Mouse (Mus musculus): Measurements from ENCODE around the gene Tmem239. TPM values are rescaled to one million over a fixed set of nuclear protein-coding genes. Genes with fewer than 3 reads are reported as not detected.

The Tmem239 gene
- polyA plus RNA-seq, 1 experiment from 2014 or later, result not detected

DNA sequence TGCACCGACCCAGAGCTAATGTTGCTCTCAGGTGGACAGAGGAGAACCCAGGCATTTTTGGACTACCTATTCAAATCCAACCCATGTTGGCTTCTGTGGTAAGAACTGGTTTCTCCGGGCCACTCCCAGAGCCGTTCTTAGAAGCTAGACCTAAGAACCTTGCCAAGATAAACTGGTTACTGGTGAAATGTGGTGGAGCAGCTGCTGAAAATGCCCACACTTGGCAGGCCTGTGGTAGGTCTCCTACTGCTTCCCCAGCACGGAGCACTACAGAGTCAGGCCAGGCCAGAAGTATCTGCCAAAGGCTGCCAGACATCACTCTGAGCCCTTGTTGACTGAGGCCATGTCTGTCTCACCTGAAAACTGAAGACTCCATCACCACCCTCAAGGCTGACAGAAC lies 31.3 kb upstream of the Tmem239 start:
- Histone ChIP-seq H3K4me2 (ENCODE audit: low read length) (no peak overlapping the region), H3K4me3 (replicated peaks; ENCODE audit: low read depth, low read length) (no peak overlapping the region), H3K27ac (no peak overlapping the region), H3K9ac (ENCODE audit: low read depth, low read length) (no peak overlapping the region), H3K4me1 (replicated peaks; ENCODE audit: insufficient read depth, low read length) (no peaks in the 10 kb centered on the region), H3K27me3 (ENCODE audit: insufficient read depth, low read length) (no peaks in the 10 kb centered on the region), H3K36me3 (ENCODE audit: insufficient read depth, low read length) (no peaks in the 10 kb centered on the region), H3K9me3 (replicated peaks; ENCODE audit: low read length) (no peaks in the 10 kb centered on the region)
- DNase-seq (ENCODE audit: low spot score) (no peak), ATAC-seq (replicated peaks; ENCODE audit: low FRiP score, low read depth) (no peak)
- WGBS, result 75% methylated on average over 4 of the region's 4 CpGs
- TF ChIP-seq CTCF (IDR thresholded peaks at IDR 0.05; ENCODE audit: low read depth), result no peak

DNA sequence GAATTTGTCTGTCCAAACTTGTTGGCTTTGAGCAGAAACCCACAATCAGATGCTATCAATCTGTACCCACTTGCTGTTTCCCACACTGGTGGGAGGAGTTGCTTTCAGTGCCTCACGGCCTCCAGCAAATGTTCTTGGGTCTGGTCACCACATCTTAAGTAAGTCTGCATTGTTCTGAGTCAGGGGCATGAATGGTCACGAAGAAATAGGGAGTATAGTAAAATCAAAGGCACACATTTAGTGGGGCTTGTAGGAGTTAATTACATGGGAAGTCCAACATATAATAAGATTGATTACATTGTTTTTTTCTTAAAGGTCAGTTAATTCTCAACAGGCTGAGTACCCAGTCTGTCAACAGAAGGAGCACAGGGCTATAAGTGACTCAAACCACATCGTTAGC lies 23.1 kb upstream of the Tmem239 start:
- 21% methylated on average over 3 of the region's 3 CpGs for WGBS
- no peak overlapping the region for H3K4me2 ChIP-seq (ENCODE audit: low read length)
- no peak overlapping the region for H3K27ac ChIP-seq
- DNase-seq (ENCODE audit: low spot score), result peak; percentile 62
- no peak; the same call in 1 of the 2 replicates for ATAC-seq (replicated peaks; ENCODE audit: low FRiP score, low read depth)
- no peaks in the 10 kb centered on the region for H3K27me3 ChIP-seq (ENCODE audit: insufficient read depth, low read length)
- no peaks in the 10 kb centered on the region for H3K36me3 ChIP-seq (ENCODE audit: insufficient read depth, low read length)
- TF ChIP-seq CTCF (IDR thresholded peaks at IDR 0.05; ENCODE audit: low read depth), result no peak
- no peak overlapping the region for H3K4me3 ChIP-seq (replicated peaks; ENCODE audit: low read depth, low read length)
- H3K9ac ChIP-seq (ENCODE audit: low read depth, low read length), result no peak overlapping the region
- H3K4me1 ChIP-seq (replicated peaks; ENCODE audit: insufficient read depth, low read length), result no peaks in the 10 kb centered on the region
- H3K9me3 ChIP-seq (replicated peaks; ENCODE audit: low read length), result no peaks in the 10 kb centered on the region

GRCm38 (mm10) chr2:130383895-130384294 lies 22.4 kb upstream of the Tmem239 start:
- no peak overlapping the region for H3K27ac ChIP-seq
- H3K36me3 ChIP-seq (ENCODE audit: insufficient read depth, low read length), result no peaks in the 10 kb centered on the region
- H3K4me2 ChIP-seq (ENCODE audit: low read length), result no peak overlapping the region
- no peaks in the 10 kb centered on the region for H3K4me1 ChIP-seq (replicated peaks; ENCODE audit: insufficient read depth, low read length)
- 51% methylated on average over 6 of the region's 6 CpGs for WGBS
- no peaks in the 10 kb centered on the region for H3K27me3 ChIP-seq (ENCODE audit: insufficient read depth, low read length)
- no peak for ATAC-seq (replicated peaks; ENCODE audit: low FRiP score, low read depth)
- no peak overlapping the region for H3K4me3 ChIP-seq (replicated peaks; ENCODE audit: low read depth, low read length)
- no peaks in the 10 kb centered on the region for H3K9me3 ChIP-seq (replicated peaks; ENCODE audit: low read length)
- TF ChIP-seq CTCF (IDR thresholded peaks at IDR 0.05; ENCODE audit: low read depth), result no peak
- no peak for DNase-seq (ENCODE audit: low spot score)
- H3K9ac ChIP-seq (ENCODE audit: low read depth, low read length), result no peak overlapping the region

- 67% methylated on average over 1 of the region's 1 CpGs for WGBS
- no peak for DNase-seq (ENCODE audit: low spot score)
- no peak for ATAC-seq (replicated peaks; ENCODE audit: low FRiP score, low read depth)
- H3K9ac ChIP-seq (ENCODE audit: low read depth, low read length), result no peak overlapping the region
- H3K4me1 ChIP-seq (replicated peaks; ENCODE audit: insufficient read depth, low read length), result no peaks in the 10 kb centered on the region
- H3K27ac ChIP-seq, result no peak overlapping the region
- no peak overlapping the region for H3K4me2 ChIP-seq (ENCODE audit: low read length)
- no peaks in the 10 kb centered on the region for H3K9me3 ChIP-seq (replicated peaks; ENCODE audit: low read length)
- H3K36me3 ChIP-seq (ENCODE audit: insufficient read depth, low read length), result no peaks in the 10 kb centered on the region
- no peaks in the 10 kb centered on the region for H3K27me3 ChIP-seq (ENCODE audit: insufficient read depth, low read length)
- no peak overlapping the region for H3K4me3 ChIP-seq (replicated peaks; ENCODE audit: low read depth, low read length)
- TF ChIP-seq CTCF (IDR thresholded peaks at IDR 0.05; ENCODE audit: low read depth), result no peak
Measured at GRCm38 (mm10) chr2:130386212-130386611, 20.1 kb upstream of the Tmem239 start.

DNA sequence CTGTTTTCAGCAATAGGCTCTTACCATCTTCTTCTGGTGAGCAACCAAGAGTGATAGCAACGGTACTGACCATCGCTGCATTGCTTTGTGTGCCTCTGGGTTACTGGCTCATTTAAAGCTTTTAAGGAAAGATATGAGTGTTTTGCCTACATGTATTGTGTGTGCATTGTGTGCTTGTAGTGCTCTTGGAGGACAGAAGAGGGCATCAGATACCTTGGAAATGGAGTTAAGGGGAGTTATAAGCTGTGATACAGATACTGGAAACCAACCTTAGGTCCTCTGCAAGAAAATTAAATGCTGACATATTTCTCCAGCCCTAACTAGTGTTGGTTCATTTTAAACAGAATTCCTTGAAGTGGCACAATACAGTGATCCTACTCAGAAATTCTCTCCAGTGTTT lies 17.5 kb upstream of the Tmem239 start:
- Histone ChIP-seq H3K4me1 (replicated peaks; ENCODE audit: insufficient read depth, low read length) (no peaks in the 10 kb centered on the region), H3K36me3 (ENCODE audit: insufficient read depth, low read length) (no peaks in the 10 kb centered on the region), H3K4me2 (ENCODE audit: low read length) (no peak overlapping the region), H3K9ac (ENCODE audit: low read depth, low read length) (no peak overlapping the region), H3K27me3 (ENCODE audit: insufficient read depth, low read length) (no peaks in the 10 kb centered on the region), H3K27ac (no peak overlapping the region), H3K4me3 (replicated peaks; ENCODE audit: low read depth, low read length) (no peak overlapping the region), H3K9me3 (replicated peaks; ENCODE audit: low read length) (no peaks in the 10 kb centered on the region)
- ATAC-seq (replicated peaks; ENCODE audit: low FRiP score, low read depth) (no peak), DNase-seq (ENCODE audit: low spot score) (peak; percentile 58)
- 67% methylated on average over 2 of the region's 2 CpGs for WGBS
- TF ChIP-seq CTCF (IDR thresholded peaks at IDR 0.05; ENCODE audit: low read depth), result peak; percentile 70

- Histone ChIP-seq H3K4me2 (ENCODE audit: low read length) (no peak overlapping the region), H3K36me3 (ENCODE audit: insufficient read depth, low read length) (no peaks in the 10 kb centered on the region), H3K9ac (ENCODE audit: low read depth, low read length) (no peak overlapping the region), H3K9me3 (replicated peaks; ENCODE audit: low read length) (no peaks in the 10 kb centered on the region), H3K4me1 (replicated peaks; ENCODE audit: insufficient read depth, low read length) (no peaks in the 10 kb centered on the region), H3K27me3 (ENCODE audit: insufficient read depth, low read length) (no peaks in the 10 kb centered on the region), H3K4me3 (replicated peaks; ENCODE audit: low read depth, low read length) (no peak overlapping the region), H3K27ac (no peak overlapping the region)
- peak; percentile 64 for DNase-seq (ENCODE audit: low spot score)
- WGBS, result 62% methylated on average over 11 of the region's 11 CpGs
- no peak; the same call in 1 of the 2 replicates for ATAC-seq (replicated peaks; ENCODE audit: low FRiP score, low read depth)
- TF ChIP-seq CTCF (IDR thresholded peaks at IDR 0.05; ENCODE audit: low read depth), result no peak
Measured at GRCm38 (mm10) chr2:130390993-130391625, 15.2 kb upstream of the Tmem239 start.

DNA sequence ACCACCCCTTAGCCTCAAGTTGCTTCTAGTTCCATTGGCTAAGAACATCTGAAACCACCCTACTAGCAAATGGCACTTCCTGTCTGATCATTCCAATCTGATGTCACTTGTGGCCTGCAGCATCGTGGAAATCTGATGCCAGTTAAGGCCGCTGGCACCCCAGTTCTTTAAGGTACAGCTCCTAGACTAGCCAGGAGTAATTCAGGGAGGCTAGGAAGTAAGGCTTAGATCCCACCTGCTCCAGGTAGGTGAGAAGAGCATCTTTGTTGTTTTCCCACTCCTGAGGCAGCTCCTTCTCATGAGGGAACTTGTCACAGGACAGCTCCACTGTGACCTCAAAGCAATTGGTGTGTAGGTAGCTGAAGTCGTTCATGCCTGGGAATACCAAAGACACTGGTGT lies 13.4 kb upstream of the Tmem239 start:
- peak; percentile 49 for DNase-seq (ENCODE audit: low spot score)
- Histone ChIP-seq H3K4me1 (replicated peaks; ENCODE audit: insufficient read depth, low read length) (peaks cover 7% of the 10 kb centered on the region), H3K27me3 (ENCODE audit: insufficient read depth, low read length) (no peaks in the 10 kb centered on the region), H3K9ac (ENCODE audit: low read depth, low read length) (no peak overlapping the region), H3K4me3 (replicated peaks; ENCODE audit: low read depth, low read length) (no peak overlapping the region), H3K9me3 (replicated peaks; ENCODE audit: low read length) (no peaks in the 10 kb centered on the region), H3K36me3 (ENCODE audit: insufficient read depth, low read length) (no peaks in the 10 kb centered on the region), H3K4me2 (ENCODE audit: low read length) (no peak overlapping the region), H3K27ac (no peak overlapping the region)
- no peak for ATAC-seq (replicated peaks; ENCODE audit: low FRiP score, low read depth)
- no peak for TF ChIP-seq CTCF (IDR thresholded peaks at IDR 0.05; ENCODE audit: low read depth)
- WGBS, result 53% methylated on average over 3 of the region's 3 CpGs

All from kidney, postnatal 0 days (tissue).